32 mouse cellular contexts compared by ENCODE assay signal in genomic region chr2:42517136-42517535, GRCm38 (mm10).
DNase-seq lines count a peak whose midpoint lies in the region; ATAC-seq and TF ChIP-seq lines count a peak whose summit lies in the region.
"Had no signal": no experiment of that assay in that cellular context is flagged by ENCODE, and none has a peak within 500 bp of the region (broad histone marks: within the 10 kb centered on the region; RNA-seq: fewer than 3 reads in every experiment).

No protein-coding gene starts in this region.

- TF ChIP-seq POLR2A in brain, embryonic 14.5 days (IDR thresholded peaks at IDR 0.05; ENCODE audit: borderline replicate concordance, extremely low read depth, insufficient read depth, insufficient read length, poor library complexity, severe bottlenecking): no peak

- no peaks in the 10 kb centered on the region for H3K36me3 ChIP-seq in forebrain, embryonic 14.5 days (ENCODE audit: control insufficient read depth, insufficient read depth, low read length)
- no peaks in the 10 kb centered on the region for H3K36me3 ChIP-seq in forebrain, embryonic 12.5 days (replicated peaks)
- no peaks in the 10 kb centered on the region for H3K36me3 ChIP-seq in midbrain, embryonic 15.5 days (replicated peaks)
- H3K36me3 ChIP-seq: embryonic facial prominence, embryonic 13.5 days; forebrain, embryonic 15.5 days; G1E; hindbrain, embryonic 10.5 days had no signal

- H3K4me3 ChIP-seq in forebrain, embryonic 14.5 days (ENCODE audit: low read depth, low read length): no peak overlapping the region
- no peak overlapping the region for H3K4me3 ChIP-seq in forebrain, embryonic 12.5 days (replicated peaks)
- no peak overlapping the region for H3K4me3 ChIP-seq in midbrain, embryonic 15.5 days
- H3K4me3 ChIP-seq: embryonic facial prominence, embryonic 13.5 days; erythroblast, embryonic 14.5 days; forebrain, embryonic 15.5 days; gastrocnemius, adult 2 months; hindbrain, embryonic 10.5 days had no signal

- H3K4me2 ChIP-seq in forebrain, embryonic 14.5 days (ENCODE audit: low read length): no peak overlapping the region
- H3K4me2 ChIP-seq in forebrain, embryonic 12.5 days: no peak overlapping the region
- H3K4me2 ChIP-seq in midbrain, embryonic 15.5 days: no peak overlapping the region
- H3K4me2 ChIP-seq: embryonic facial prominence, embryonic 13.5 days; forebrain, embryonic 15.5 days; heart, embryonic 11.5 days; hindbrain, embryonic 14.5 days had no signal

- H3K4me1 ChIP-seq in forebrain, embryonic 14.5 days (ENCODE audit: control insufficient read depth, insufficient read depth, low read length): no peaks in the 10 kb centered on the region
- no peaks in the 10 kb centered on the region for H3K4me1 ChIP-seq in forebrain, embryonic 12.5 days
- H3K4me1 ChIP-seq in midbrain, embryonic 15.5 days: no peaks in the 10 kb centered on the region
- H3K4me1 ChIP-seq: embryonic facial prominence, embryonic 13.5 days; forebrain, embryonic 15.5 days; hindbrain, embryonic 10.5 days had no signal

- H3K9ac ChIP-seq in forebrain, embryonic 14.5 days (ENCODE audit: low read length): no peak overlapping the region
- H3K9ac ChIP-seq in forebrain, embryonic 12.5 days: no peak overlapping the region
- H3K9ac ChIP-seq in midbrain, embryonic 15.5 days: no peak overlapping the region
- H3K9ac ChIP-seq: embryonic facial prominence, embryonic 13.5 days; forebrain, embryonic 15.5 days; hindbrain, embryonic 14.5 days had no signal

- H3K27ac ChIP-seq in forebrain, embryonic 14.5 days (ENCODE audit: low read depth, low read length): no peak overlapping the region
- no peak overlapping the region for H3K27ac ChIP-seq in forebrain, embryonic 12.5 days
- no peak overlapping the region for H3K27ac ChIP-seq in midbrain, embryonic 15.5 days
- H3K27ac ChIP-seq: embryonic facial prominence, embryonic 13.5 days; forebrain, embryonic 15.5 days; gastrocnemius, adult 2 months; hindbrain, embryonic 10.5 days; hindbrain, embryonic 14.5 days; hindbrain, postnatal 0 days had no signal

- peak; percentile 4 for DNase-seq in embryo, embryonic 11 days
- no peak for DNase-seq in embryo, embryonic 10 days (ENCODE audit: low spot score)
- DNase-seq in forebrain, embryonic 14.5 days (ENCODE audit: low spot score): peak; percentile 29
- peak; percentile 61 for DNase-seq in brain, embryonic 14.5 days (ENCODE audit: low read depth)
- no peak for DNase-seq in frontal cortex, postnatal 14 days (ENCODE audit: low spot score in 2 of 2)
- DNase-seq in cerebellum, postnatal 14 days: no peak
- DNase-seq: adrenal gland, postnatal 10 days; adrenal gland, postnatal 36 days; B cell, adult 2 months; cerebellum, adult 11 months; cerebellum, adult 2 months; cerebellum, adult 9-11 months; cerebellum, postnatal 36 days; gastrocnemius, adult 2 months; gastrocnemius, postnatal 14 days; heart, adult 11 months; heart, postnatal 36 days; kidney, adult 18-20 months had no signal

- peak; percentile 34; the same call in 1 of the 2 replicates for ATAC-seq in forebrain, embryonic 14.5 days
- no peak for ATAC-seq in forebrain, embryonic 12.5 days (ENCODE audit: low FRiP score)
- ATAC-seq in midbrain, embryonic 15.5 days (replicated peaks): 0 out of 2 replicates have a peak, but pooled peaks have one; percentile 60
- ATAC-seq: forebrain, embryonic 15.5 days; hindbrain, postnatal 0 days; inflammation-experienced regulatory T-cells, adult 6 months; intestine, embryonic 16.5 days; Patski had no signal

- no peak for TF ChIP-seq CTCF in brain, embryonic 14.5 days (IDR thresholded peaks at IDR 0.05; ENCODE audit: borderline replicate concordance, extremely low read depth, insufficient read depth, insufficient read length)

- H3K9me3 ChIP-seq in forebrain, embryonic 14.5 days (replicated peaks; ENCODE audit: control insufficient read depth, low read length): no peaks in the 10 kb centered on the region
- H3K9me3 ChIP-seq in forebrain, embryonic 12.5 days: no peaks in the 10 kb centered on the region
- H3K9me3 ChIP-seq in midbrain, embryonic 15.5 days: no peaks in the 10 kb centered on the region
- H3K9me3 ChIP-seq: embryonic facial prominence, embryonic 13.5 days; forebrain, embryonic 15.5 days; G1E; hindbrain, embryonic 10.5 days had no signal

- no peaks in the 10 kb centered on the region for H3K27me3 ChIP-seq in forebrain, embryonic 14.5 days (replicated peaks; ENCODE audit: control insufficient read depth, insufficient read depth, low read length)
- no peaks in the 10 kb centered on the region for H3K27me3 ChIP-seq in forebrain, embryonic 12.5 days
- no peaks in the 10 kb centered on the region for H3K27me3 ChIP-seq in midbrain, embryonic 15.5 days (replicated peaks)
- H3K27me3 ChIP-seq: CH12.LX; embryonic facial prominence, embryonic 13.5 days; forebrain, embryonic 15.5 days; Patski had no signal

- 75% methylated on average over 3 of the region's 3 CpGs for WGBS in forebrain, embryonic 14.5 days
- 79% methylated on average over 3 of the region's 3 CpGs for WGBS in forebrain, embryonic 12.5 days
- 62% methylated on average over 3 of the region's 3 CpGs for WGBS in midbrain, embryonic 15.5 days

Comparison
In these comparisons a context has a peak if more than half of its experiments do, and no peak if none do; other contexts are left out.
1. DNase-seq: peak in embryo, embryonic 11 days (single experiment), forebrain, embryonic 14.5 days (single experiment) and brain, embryonic 14.5 days (single experiment); none in embryo, embryonic 10 days (single experiment), frontal cortex, postnatal 14 days (0 of 2) and cerebellum, postnatal 14 days (0 of 2).